Mouse (Mus musculus): Measurements from ENCODE around the gene Triobp.

GRCm38 (mm10) chr15:78960088-78960487 lies 12.6 kb downstream of the Triobp start:
- TF ChIP-seq CEBPB (IDR thresholded peaks at IDR 0.05; ENCODE audit: low read depth), result no peak
- TF ChIP-seq CTCF (IDR thresholded peaks at IDR 0.05; ENCODE audit: control insufficient read depth, insufficient read depth, insufficient read length), result no peak
- TF ChIP-seq USF1 (IDR thresholded peaks at IDR 0.05; ENCODE audit: low read depth), result no peak
- no peak for TF ChIP-seq MYOD1 (IDR thresholded peaks at IDR 0.05; ENCODE audit: control insufficient read depth, insufficient read length, low read depth)
- TF ChIP-seq MAX (IDR thresholded peaks at IDR 0.05), result peak; percentile 86
- no peak for TF ChIP-seq FOSL1 (IDR thresholded peaks at IDR 0.05; ENCODE audit: insufficient read depth, low read length, poor library complexity, severe bottlenecking)
- TF ChIP-seq MYOG (IDR thresholded peaks at IDR 0.05; ENCODE audit: control insufficient read depth, extremely low read depth, insufficient read length), result no peak

All from C2C12 (cell line).